Mouse (Mus musculus) small intestine, adult 2 months (tissue): Measurements from ENCODE around the gene Prkd1. TPM values are rescaled to one million over a fixed set of nuclear protein-coding genes. Genes with fewer than 3 reads are reported as not detected.

Source experiments
- H3K27ac ChIP-seq: fragments of 200-500 bp; 2 replicates; pipeline ENCODE4 v1.5.1; 2012; ENCODE audit warnings: low read depth, low read length, control low read depth, inconsistent platforms; ENCODE audit not compliant: insufficient read depth
- H3K27me3 ChIP-seq: fragments of 200-500 bp; 2 replicates; pipeline ENCODE4 v1.6.1; 2012; ENCODE audit warnings: mild to moderate bottlenecking, moderate library complexity, low read length, inconsistent platforms; ENCODE audit not compliant: control insufficient read depth, insufficient read depth
- H3K36me3 ChIP-seq: fragments of 200-500 bp; 2 replicates; pipeline ENCODE4 v1.6.1; 2012; ENCODE audit warnings: mild to moderate bottlenecking, low read length, control low read depth, inconsistent platforms; ENCODE audit not compliant: control insufficient read depth, insufficient read depth
- H3K4me1 ChIP-seq: fragments of 200-500 bp; 2 replicates; pipeline ENCODE4 v1.6.1; 2012; ENCODE audit warnings: low read length, inconsistent platforms, mixed read lengths; ENCODE audit not compliant: control insufficient read depth, insufficient read depth, insufficient read length
- H3K4me3 ChIP-seq: fragments of 200-500 bp; 2 replicates; pipeline ENCODE4 v1.5.1; 2012; ENCODE audit warnings: low read depth, mild to moderate bottlenecking, control low read depth, inconsistent platforms, low read length, moderate library complexity
- CTCF ChIP-seq: fragments of 200-500 bp; IDR thresholded peaks from 2 replicates; pipeline ENCODE4 v1.5.1; 2012; ENCODE audit warnings: low read depth, mild to moderate bottlenecking, control low read depth, inconsistent platforms, low read length, moderate library complexity, mixed read lengths; ENCODE audit not compliant: insufficient replicate concordance, insufficient read length; ENCODE audit errors: extremely low read depth
- POLR2A ChIP-seq: fragments of 200-500 bp; IDR thresholded peaks from 2 replicates; pipeline ENCODE4 v1.6.1; 2012; ENCODE audit warnings: low read depth, mild to moderate bottlenecking, control low read depth, inconsistent platforms, low read length, moderate library complexity
- WGBS: fragments of 180-500 bp; shearing (Covaris S2); methylation state at CpG from one replicate; pipeline ENCODE4 v1.1.7; 2018; 5-methylcytosine and 5-hydroxymethylcytosine counted together
- polyA plus RNA-seq: library from polyadenylated mRNA; depleted of rRNA; stranded (reverse); fragments of >200 nt; gene quantifications from 2 replicates; pipeline ENCODE4 v1.2.3, GENCODE M21; 2012

Gene Prkd1
- polyA plus RNA-seq, 1 experiment = 0.93 TPM

- 0 out of 2 replicates have a peak, but pooled peaks cover 2% of the 10 kb centered on the region for H3K4me1 ChIP-seq
- H3K36me3 ChIP-seq = no peaks in the 10 kb centered on the region
- no peaks in the 10 kb centered on the region for H3K27me3 ChIP-seq
- H3K4me3 ChIP-seq = no peak overlapping the region
- TF ChIP-seq POLR2A (no peak), CTCF (no peak)
- no peak overlapping the region for H3K27ac ChIP-seq
- WGBS = 60% methylated on average over 3 of the region's 3 CpGs
Measured at GRCm38 (mm10) chr12:50554214-50554613, 94.7 kb downstream of the Prkd1 start.

- Histone ChIP-seq H3K4me1 (0 out of 2 replicates have a peak, but pooled peaks cover 2% of the 10 kb centered on the region), H3K36me3 (no peaks in the 10 kb centered on the region), H3K4me3 (no peak overlapping the region), H3K27ac (no peak overlapping the region), H3K27me3 (no peaks in the 10 kb centered on the region)
- 75% methylated on average over 8 of the region's 8 CpGs for WGBS
- TF ChIP-seq CTCF = no peak
Measured at GRCm38 (mm10) chr12:50549860-50550555, 98.9 kb downstream of the Prkd1 start.

- Histone ChIP-seq H3K36me3 (no peaks in the 10 kb centered on the region), H3K4me3 (no peak overlapping the region), H3K4me1 (0 out of 2 replicates have a peak, but pooled peaks cover 2% of the 10 kb centered on the region), H3K27me3 (no peaks in the 10 kb centered on the region), H3K27ac (no peak overlapping the region)
- WGBS = 71% methylated on average over 5 of the region's 5 CpGs
- TF ChIP-seq POLR2A = no peak
- no peak for TF ChIP-seq CTCF
Measured at GRCm38 (mm10) chr12:50546394-50546793, 102.5 kb downstream of the Prkd1 start.

- no peak overlapping the region for H3K27ac ChIP-seq
- no peaks in the 10 kb centered on the region for H3K27me3 ChIP-seq
- TF ChIP-seq CTCF = no peak
- TF ChIP-seq POLR2A = no peak
- no peaks in the 10 kb centered on the region for H3K4me1 ChIP-seq
- WGBS = 75% methylated on average over 5 of the region's 5 CpGs
- no peak overlapping the region for H3K4me3 ChIP-seq
- no peaks in the 10 kb centered on the region for H3K36me3 ChIP-seq
Measured at GRCm38 (mm10) chr12:50545610-50545919, 103.3 kb downstream of the Prkd1 start.

- 48% methylated on average over 8 of the region's 8 CpGs for WGBS
- Histone ChIP-seq H3K36me3 (no peaks in the 10 kb centered on the region), H3K27me3 (no peaks in the 10 kb centered on the region), H3K27ac (no peak overlapping the region), H3K4me1 (no peaks in the 10 kb centered on the region), H3K4me3 (no peak overlapping the region)
- TF ChIP-seq POLR2A (no peak), CTCF (no peak)
Measured at GRCm38 (mm10) chr12:50544855-50545609, 103.9 kb downstream of the Prkd1 start.

GRCm38 (mm10) chr12:50540793-50541192 lies 108.1 kb downstream of the Prkd1 start:
- TF ChIP-seq POLR2A (no peak), CTCF (no peak)
- Histone ChIP-seq H3K27ac (no peak overlapping the region), H3K36me3 (no peaks in the 10 kb centered on the region), H3K4me1 (no peaks in the 10 kb centered on the region), H3K27me3 (no peaks in the 10 kb centered on the region), H3K4me3 (no peak overlapping the region)
- 78% methylated on average over 5 of the region's 5 CpGs for WGBS

- no peaks in the 10 kb centered on the region for H3K4me1 ChIP-seq
- no peaks in the 10 kb centered on the region for H3K36me3 ChIP-seq
- 92% methylated on average over 3 of the region's 3 CpGs for WGBS
- H3K27ac ChIP-seq = no peak overlapping the region
- no peak overlapping the region for H3K4me3 ChIP-seq
- no peak for TF ChIP-seq POLR2A
- no peak for TF ChIP-seq CTCF
- no peaks in the 10 kb centered on the region for H3K27me3 ChIP-seq
Measured at GRCm38 (mm10) chr12:50538296-50538965, 110.5 kb downstream of the Prkd1 start.
